Mouse (Mus musculus): ENCODE measurements around the gene Pitpnb.

Gene Pitpnb

DNA sequence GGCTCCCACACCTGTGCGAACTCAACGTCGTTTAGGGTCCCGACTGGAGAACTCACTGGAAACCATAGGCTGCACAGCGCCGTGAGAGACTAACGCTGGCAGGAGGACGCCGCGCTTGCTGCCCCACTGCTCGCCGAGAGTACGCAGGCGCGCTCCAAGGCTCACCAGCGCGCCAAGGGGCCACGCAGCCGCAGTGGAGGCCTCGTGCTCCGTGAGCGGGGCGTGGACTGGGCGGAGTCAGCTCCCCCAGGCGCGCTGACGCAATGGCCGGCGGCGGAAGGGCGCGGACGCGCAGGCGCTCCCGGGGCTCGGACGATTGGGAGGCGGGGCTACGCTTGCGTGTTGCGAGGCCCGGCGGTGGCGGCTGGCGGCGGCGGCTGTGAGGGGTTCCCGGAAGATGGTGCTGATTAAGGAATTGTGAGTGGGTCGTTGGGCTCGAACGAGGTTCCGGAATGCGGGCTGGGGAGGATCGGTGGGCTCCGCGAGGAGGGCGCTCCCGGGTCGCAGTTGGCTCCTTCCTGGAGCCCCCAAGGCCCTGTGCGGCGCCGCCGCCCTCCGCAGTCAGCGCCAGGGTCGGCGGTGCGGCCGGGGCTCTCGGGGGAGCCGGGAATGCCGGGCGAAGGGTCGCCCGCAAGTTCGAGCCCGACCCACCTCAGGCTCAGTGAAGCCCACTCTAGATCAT is at the start of gene Pitpnb:
TSS of gene Pitpnb (plus strand) at position 347 of the 682 bp plus-strand sequence.
- DNase-seq (ENCODE audit: low read depth, low spot score), result peak; percentile 94

DNA sequence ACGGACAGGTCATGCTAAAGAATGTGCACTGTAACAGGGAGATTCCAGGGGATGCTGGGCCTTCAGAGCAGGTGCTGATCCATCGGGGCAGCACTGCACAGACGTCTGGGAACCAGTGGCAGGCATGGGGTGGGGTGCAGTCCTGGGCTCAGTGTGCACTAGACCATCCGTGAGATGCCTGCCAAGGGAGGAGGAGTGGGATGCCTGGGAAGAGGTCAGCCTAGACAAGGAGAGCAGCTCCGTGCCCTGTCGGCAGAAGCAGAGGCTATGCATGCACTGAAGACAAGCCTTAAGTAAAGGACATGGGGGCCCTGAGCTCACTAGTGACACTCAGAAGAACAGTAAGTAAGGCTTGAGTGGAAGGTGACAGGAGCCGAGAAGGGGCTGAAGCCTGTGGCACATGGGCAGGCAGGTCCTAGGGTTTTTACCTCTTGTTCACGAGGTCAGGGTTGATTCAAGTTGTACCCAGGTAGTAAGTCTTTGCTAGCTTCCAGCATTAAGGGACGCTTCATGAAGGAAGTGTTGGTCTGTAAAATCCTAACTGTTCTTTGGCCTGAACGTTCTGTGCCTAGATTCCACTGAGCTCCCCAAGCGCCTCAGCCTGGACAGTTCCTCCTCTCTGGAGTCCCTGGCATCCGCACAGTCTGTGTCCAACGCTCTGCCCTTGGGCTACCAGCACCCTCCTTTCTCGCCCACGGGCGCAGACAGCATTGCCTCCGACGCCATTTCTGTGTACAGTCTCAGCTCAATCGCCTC is 46.0 kb upstream of the Pitpnb start:
- no peak for DNase-seq (ENCODE audit: low read depth, low spot score)

- peak; percentile 54 for DNase-seq (ENCODE audit: low read depth, low spot score)
Measured at GRCm38 (mm10) chr5:111287571-111287970, 43.0 kb upstream of the Pitpnb start.

DNA sequence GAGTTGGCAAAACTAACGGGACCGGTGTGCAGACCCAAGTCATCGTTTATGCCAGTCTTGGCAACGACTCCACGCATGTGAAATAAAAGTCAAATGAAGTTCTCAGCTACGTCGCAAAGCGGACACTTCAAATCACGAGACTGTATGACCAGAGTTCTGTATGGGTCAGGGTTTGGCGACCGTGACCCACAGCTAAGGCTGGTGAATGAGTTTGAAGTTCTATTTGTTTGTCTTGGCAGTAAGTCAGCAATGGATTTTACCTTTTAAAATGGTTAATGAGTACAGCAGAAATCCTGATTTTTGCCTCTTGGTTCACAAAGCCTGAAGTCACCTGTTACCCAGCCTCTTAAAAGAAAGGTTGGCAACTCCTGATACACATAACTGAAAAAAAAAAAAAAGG is 42.1 kb upstream of the Pitpnb start:
- no peak for DNase-seq (ENCODE audit: low read depth, low spot score)

DNA sequence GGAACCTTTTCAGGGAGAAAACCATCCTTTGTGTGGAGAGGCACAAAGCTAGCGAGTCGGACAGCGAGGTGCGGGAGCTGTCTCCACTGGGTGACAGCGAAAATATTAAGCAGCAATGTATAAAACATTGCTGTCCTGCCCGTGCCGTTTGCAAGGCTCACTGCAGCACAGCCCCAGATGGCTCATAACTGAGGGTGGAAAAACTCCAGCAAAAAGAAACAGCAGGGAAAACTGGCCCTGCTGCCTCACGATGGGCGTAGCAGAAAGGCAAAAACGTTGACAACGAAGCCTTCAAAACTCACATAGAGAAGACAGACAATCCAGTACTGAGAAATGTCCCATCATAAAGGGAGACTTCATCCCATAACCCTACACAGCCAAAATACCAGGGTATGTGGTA is 40.5 kb upstream of the Pitpnb start:
- no peak for DNase-seq (ENCODE audit: low read depth, low spot score)

DNA sequence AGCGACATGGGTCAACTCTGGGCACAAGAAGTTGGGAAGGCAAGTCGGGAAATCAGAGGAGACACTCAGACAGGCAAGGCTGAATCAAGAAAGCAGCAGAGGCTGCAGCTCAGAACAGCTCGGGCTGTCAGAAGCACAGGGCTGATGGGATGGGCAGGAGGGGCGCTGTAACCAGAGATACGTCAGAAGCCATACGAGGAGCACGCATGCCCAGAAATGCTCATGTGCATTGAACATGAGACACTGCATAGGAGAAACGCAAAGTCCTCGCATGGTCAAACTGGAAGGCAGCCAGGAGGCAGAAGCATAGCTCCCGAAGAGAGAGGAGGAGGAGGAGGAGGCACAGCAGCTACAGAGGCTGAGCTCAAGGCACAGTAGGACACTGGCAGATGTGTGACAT is 38.9 kb upstream of the Pitpnb start:
- no peak for DNase-seq (ENCODE audit: low read depth, low spot score)

DNA sequence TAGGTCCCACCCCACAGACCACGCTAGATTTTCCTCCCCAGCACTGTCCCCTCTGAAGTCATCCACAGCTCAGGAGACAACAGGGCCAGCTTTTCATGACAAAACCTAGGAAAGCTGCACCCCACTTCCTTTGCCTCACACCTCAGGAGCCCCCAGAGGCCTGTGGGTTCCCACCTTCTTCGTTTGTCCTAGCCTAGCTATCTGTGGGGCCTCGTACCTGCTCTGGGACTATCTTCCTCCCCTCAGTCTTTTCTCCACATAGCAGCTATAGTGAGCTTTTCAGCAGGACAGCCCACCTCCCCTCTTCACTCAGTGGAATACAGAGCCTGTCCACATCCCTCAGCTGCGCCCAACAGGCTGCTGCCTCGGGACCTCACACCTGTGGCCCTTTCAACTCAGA is 32.8 kb upstream of the Pitpnb start:
- no peak for DNase-seq (ENCODE audit: low read depth, low spot score)

GRCm38 (mm10) chr5:111298706-111299105 is 31.9 kb upstream of the Pitpnb start:
- no peak for DNase-seq (ENCODE audit: low read depth, low spot score)

- DNase-seq (ENCODE audit: low read depth, low spot score), result no peak
Measured at GRCm38 (mm10) chr5:111300776-111301175, 29.8 kb upstream of the Pitpnb start.

DNA sequence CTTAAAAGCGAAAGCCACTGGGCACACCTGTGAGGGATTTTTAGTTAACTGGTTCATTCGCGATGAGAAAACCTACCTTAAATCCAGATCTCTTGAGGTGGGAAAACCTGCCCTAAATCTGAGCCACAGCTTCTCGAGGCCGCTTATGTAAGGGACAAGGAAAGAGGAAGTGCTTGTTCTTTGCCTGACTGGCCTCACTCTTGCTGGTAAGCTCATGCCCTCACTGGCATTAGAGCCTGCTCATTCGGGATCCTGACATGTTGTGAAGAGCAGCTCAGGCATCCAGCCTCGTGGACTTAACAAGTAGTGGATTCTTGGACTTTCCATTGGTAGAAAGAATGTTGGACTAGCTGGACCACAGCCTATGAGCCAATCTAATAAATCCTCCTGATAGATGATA is 28.8 kb upstream of the Pitpnb start:
- DNase-seq (ENCODE audit: low read depth, low spot score), result no peak

GRCm38 (mm10) chr5:111304730-111305129 is 25.8 kb upstream of the Pitpnb start:
- no peak for DNase-seq (ENCODE audit: low read depth, low spot score)

GRCm38 (mm10) chr5:111310185-111310584 is 20.4 kb upstream of the Pitpnb start:
- DNase-seq (ENCODE audit: low read depth, low spot score), result no peak

DNA sequence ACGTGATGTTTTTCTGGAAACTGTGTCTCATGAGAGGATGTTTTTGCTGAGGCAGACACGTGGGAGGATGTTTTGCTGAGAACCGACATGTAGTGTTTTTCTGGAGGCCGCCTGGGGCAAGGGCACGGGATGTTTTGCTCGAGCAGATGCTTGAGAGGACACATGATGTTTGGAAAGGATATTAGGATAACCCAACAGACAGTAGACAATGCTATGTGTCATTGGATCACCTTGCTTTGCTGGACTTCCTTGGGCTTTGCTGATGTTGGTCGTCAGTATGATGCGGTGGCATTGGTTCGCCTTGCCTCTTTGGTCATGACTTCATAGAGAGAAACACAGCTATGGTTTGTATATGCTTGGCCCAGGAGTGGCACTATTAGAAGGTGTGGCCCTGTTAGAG is 16.7 kb upstream of the Pitpnb start:
- no peak for DNase-seq (ENCODE audit: low read depth, low spot score)

- no peak for DNase-seq (ENCODE audit: low read depth, low spot score)
Measured at GRCm38 (mm10) chr5:111315061-111315460, 15.5 kb upstream of the Pitpnb start.

DNA sequence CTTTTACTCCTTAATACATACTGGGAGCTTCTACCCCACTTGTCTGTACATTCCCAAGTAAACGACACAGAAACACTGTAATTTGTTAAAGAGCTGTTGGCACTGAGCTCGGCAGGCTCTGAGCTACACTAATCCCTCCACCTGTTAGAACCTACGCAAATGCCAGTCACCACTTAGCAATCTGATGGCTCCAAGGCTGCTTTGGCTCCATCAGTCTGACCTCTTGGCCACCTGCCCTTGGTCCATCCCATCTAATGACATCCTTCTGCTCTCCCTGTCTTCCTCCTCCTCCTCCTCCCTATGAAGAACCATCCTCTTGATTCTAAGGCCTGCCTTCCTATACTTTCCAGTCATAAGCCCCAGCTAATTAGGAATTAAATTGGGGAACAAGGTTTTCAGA is 13.0 kb upstream of the Pitpnb start:
- no peak for DNase-seq (ENCODE audit: low read depth, low spot score)

- DNase-seq (ENCODE audit: low read depth, low spot score), result no peak
Measured at GRCm38 (mm10) chr5:111318946-111319345, 11.6 kb upstream of the Pitpnb start.

- DNase-seq (ENCODE audit: low read depth, low spot score), result peak; percentile 48
Measured at GRCm38 (mm10) chr5:111325813-111326212, 4.8 kb upstream of the Pitpnb start.

- no peak for DNase-seq (ENCODE audit: low read depth, low spot score)
Measured at GRCm38 (mm10) chr5:111327420-111327819, 3.1 kb upstream of the Pitpnb start.

GRCm38 (mm10) chr5:111329782-111330416 is 664 bp upstream of the Pitpnb start:
- no peak for DNase-seq (ENCODE audit: low read depth, low spot score)

DNA sequence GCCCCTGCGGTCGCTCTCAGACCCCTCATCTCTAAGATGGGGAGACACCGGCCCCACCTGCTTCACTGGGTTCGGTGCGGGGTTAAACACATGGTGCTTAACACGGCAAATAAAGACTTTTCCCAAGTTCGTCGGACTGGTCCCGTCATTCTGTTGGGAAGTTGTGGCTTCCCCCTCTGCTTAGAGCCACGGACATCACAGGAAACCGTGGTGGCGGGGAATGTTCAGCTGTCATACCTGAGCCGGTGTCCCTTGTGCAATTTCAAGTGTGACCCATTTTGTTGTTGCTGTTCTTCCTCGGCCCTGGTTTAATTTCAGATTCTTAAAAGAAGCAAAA is 504 bp downstream of the Pitpnb start:
- DNase-seq (ENCODE audit: low read depth, low spot score), result peak; percentile 53

DNA sequence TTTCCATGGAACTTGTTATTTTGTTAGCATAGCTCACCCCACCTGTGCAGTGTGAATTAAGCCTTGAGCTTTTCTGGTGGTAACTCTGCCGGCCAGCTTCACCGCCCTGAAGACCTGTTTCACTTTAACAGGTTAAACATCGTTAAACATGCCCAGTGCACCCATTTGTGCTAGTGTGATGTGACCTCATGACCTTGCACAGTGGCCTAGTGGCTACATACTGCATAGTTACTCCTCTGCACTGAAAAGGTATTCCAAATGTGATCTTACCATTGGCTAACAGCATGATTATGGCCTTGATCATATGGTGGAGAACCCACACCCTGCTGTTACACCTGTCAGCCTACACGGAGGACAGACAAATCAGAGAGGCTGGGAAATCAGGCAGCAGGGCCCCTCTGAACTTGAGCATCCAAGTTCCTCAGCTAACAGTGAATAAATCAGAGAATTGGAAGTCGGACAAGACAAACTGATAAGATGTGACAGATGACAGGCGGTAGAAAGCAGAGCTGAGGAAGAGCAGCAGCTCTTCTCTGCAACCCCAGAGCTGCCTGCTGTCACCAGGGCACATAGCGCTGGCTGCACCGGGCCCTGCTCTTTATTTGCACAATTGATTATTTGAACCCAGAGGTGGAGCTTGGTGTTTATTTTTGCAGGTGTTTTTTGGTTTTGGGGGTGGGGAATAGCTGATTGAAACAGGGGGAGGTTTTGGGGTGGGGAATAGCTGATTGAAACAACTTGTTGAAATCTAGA is 5.6 kb downstream of the Pitpnb start:
- no peak for DNase-seq (ENCODE audit: low read depth, low spot score)

GRCm38 (mm10) chr5:111341609-111342008 is 11.0 kb downstream of the Pitpnb start:
- DNase-seq (ENCODE audit: low read depth, low spot score), result peak; percentile 71
